Mouse (Mus musculus): ENCODE results near the gene Ywhae. TPM values are rescaled to one million over a fixed set of nuclear protein-coding genes. Genes with fewer than 3 reads are reported as not detected.
A peak's percentile ranks its signal among the peaks of the same experiment; 100 is the strongest.
"Not testable (repeated sequence)": the region's sequence is repeated elsewhere in the genome, so short reads cannot be mapped to it uniquely, and the experiment has no call there.

Ywhae gene
- polyA plus RNA-seq (2016; fragmentation: Nextera tagmentation; extraction: Ambion mirVana) = 405 and 415 TPM in 2 replicates

DNA sequence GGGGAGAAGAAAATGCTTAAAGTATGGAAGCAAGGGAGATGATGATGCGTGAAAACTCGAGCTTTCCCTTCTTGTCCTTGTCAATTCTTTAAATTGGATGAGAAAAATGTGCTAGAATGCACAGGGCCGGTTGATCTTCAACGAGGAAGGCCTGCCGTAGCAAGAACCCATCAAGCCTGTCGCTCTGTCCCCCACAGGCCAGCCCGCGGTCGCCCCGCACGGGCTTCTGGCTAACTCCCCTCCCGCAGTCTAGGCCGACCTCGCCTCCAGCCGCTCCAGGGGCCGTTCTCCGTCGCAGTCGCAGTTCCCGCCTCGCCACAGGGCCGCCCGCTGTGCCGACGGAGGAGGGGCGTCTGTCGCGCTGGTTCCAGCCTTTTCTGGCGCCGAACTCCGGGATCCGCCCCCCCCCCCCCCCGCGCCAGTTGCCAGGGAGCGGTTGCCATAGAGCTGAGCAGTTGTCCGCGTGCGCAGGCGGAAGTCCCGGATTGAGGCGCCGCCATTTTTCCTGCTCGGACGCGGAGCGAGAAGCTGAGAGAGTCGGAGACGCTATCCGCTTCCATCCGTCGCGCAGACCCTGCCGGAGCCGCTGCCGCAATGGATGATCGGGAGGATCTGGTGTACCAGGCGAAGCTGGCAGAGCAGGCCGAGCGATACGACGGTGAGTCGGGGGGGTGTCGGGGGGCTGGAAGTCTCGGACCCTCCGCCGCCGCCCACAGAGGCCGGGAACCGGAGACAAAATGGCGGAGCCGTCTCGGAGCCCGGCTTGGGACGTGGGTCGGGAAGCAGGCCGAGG is at the start of gene Ywhae:
Gene Ywhae, plus strand, starts transcription at position 436 of the 793 bp plus-strand sequence.
- H3K27me3 ChIP-seq (replicated peaks) = no peaks in the 10 kb centered on the region
- peak within 1 kb of the TSS; percentile 91 for H3K4me3 ChIP-seq
- H3K9ac ChIP-seq = peak within 1 kb of the TSS; percentile 87
- H3K36me3 ChIP-seq = peaks cover 16% of the 10 kb centered on the region
- H3K9me3 ChIP-seq (replicated peaks) = no peaks in the 10 kb centered on the region
- WGBS (ENCODE audit: insufficient replicate concordance) = under 1% methylated on average over 76 of the region's 76 CpGs
- H3K27ac ChIP-seq = peak within 1 kb of the TSS; percentile 90
- ATAC-seq = peak; percentile 93
- H3K4me2 ChIP-seq = peak within 1 kb of the TSS; percentile 95
- H3K4me1 ChIP-seq = peaks cover 53% of the 10 kb centered on the region

DNA sequence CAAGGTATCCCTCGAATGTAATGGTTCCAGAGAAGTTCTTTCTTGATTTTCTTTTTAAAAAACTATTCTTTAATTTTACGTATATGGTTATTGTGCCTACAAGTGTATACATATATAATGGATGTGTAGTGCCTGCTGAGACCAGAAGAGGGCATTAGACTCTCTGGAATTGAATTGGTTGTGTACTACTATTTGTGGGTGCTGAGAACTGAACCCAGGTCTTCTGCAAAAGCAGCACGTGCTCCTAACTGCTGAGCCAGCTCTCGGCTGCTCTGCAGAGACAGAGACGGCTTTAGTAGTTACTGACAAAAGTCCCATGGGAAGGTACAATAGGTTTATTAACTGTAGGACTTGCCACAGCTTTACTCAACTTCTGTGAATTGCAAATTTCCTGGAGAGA is 48.2 kb upstream of the Ywhae start:
- Histone ChIP-seq H3K27me3 (replicated peaks) (no peaks in the 10 kb centered on the region), H3K9ac (no peak overlapping the region), H3K9me3 (replicated peaks) (no peaks in the 10 kb centered on the region), H3K36me3 (peaks cover 60% of the 10 kb centered on the region), H3K4me1 (peaks cover 50% of the 10 kb centered on the region), H3K4me2 (no peak overlapping the region), H3K4me3 (no peak overlapping the region), H3K27ac (no peak overlapping the region)
- WGBS (ENCODE audit: insufficient replicate concordance) = 87% methylated on average over 5 of the region's 5 CpGs
- ATAC-seq = no peak

- no peak overlapping the region for H3K4me2 ChIP-seq
- H3K9me3 ChIP-seq (replicated peaks) = no peaks in the 10 kb centered on the region
- H3K36me3 ChIP-seq = peaks cover 64% of the 10 kb centered on the region
- H3K9ac ChIP-seq = no peak overlapping the region
- peaks cover 50% of the 10 kb centered on the region for H3K4me1 ChIP-seq
- ATAC-seq = no peak
- H3K4me3 ChIP-seq = no peak overlapping the region
- WGBS (ENCODE audit: insufficient replicate concordance) = 83% methylated on average over 2 of the region's 2 CpGs
- no peaks in the 10 kb centered on the region for H3K27me3 ChIP-seq (replicated peaks)
- no peak overlapping the region for H3K27ac ChIP-seq
Observed at GRCm38 (mm10) chr11:75684956-75685355, 47.7 kb upstream of the Ywhae start.

DNA sequence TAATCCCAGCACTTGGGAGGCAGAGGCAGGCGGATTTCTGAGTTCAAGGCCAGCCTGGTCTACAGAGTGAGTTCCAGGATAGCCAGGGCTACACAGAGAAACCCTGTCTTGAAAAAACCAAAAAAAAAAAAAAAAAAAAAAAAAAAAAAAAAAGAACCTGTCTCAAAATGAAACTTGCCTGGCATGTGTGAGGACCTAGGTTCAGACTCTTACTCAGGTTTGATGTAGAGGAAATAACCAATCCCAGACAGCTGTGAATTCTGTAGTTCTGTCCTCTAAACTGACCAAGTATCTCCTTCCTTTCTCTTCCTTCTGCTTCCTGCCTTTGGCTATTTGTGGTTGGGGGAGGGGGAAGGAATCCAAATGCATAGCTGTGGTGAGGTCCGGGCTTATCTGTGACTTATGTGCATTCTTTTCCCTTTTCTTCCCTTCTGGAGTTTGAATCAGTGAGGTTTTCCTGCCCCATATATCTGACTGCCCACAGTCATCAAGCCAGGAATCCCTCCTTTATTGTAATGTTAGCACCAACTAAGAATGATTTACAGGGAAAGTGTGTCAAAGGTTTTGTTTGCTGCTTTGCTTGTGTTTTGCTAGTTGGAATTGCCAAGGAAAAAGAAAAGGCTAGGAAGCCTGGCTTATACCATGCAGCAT is 45.2 kb upstream of the Ywhae start:
- Histone ChIP-seq H3K4me2 (no peak overlapping the region), H3K9me3 (replicated peaks) (no peaks in the 10 kb centered on the region), H3K4me1 (peaks cover 27% of the 10 kb centered on the region), H3K9ac (no peak overlapping the region), H3K36me3 (peaks cover 73% of the 10 kb centered on the region), H3K4me3 (no peak overlapping the region), H3K27me3 (replicated peaks) (no peaks in the 10 kb centered on the region), H3K27ac (no peak overlapping the region)
- 44% methylated on average over 2 of the region's 2 CpGs for WGBS (ENCODE audit: insufficient replicate concordance)
- no peak for ATAC-seq

- H3K4me1 ChIP-seq = peaks cover 23% of the 10 kb centered on the region
- H3K27ac ChIP-seq = no peak overlapping the region
- no peak for ATAC-seq
- H3K36me3 ChIP-seq = peaks cover 73% of the 10 kb centered on the region
- no peak overlapping the region for H3K4me3 ChIP-seq
- H3K9ac ChIP-seq = no peak overlapping the region
- H3K9me3 ChIP-seq (replicated peaks) = no peaks in the 10 kb centered on the region
- H3K4me2 ChIP-seq = no peak overlapping the region
- no peaks in the 10 kb centered on the region for H3K27me3 ChIP-seq (replicated peaks)
- WGBS (ENCODE audit: insufficient replicate concordance) = 69% methylated on average over 2 of the region's 2 CpGs
Observed at GRCm38 (mm10) chr11:75688132-75688531, 44.5 kb upstream of the Ywhae start.

GRCm38 (mm10) chr11:75689977-75690376 is 42.7 kb upstream of the Ywhae start:
- no peak overlapping the region for H3K4me3 ChIP-seq
- no peak overlapping the region for H3K9ac ChIP-seq
- H3K27me3 ChIP-seq (replicated peaks) = no peaks in the 10 kb centered on the region
- H3K36me3 ChIP-seq = peaks cover 73% of the 10 kb centered on the region
- peaks cover 17% of the 10 kb centered on the region for H3K4me1 ChIP-seq
- H3K27ac ChIP-seq = no peak overlapping the region
- H3K4me2 ChIP-seq = no peak overlapping the region
- WGBS (ENCODE audit: insufficient replicate concordance) = 63% methylated on average over 1 of the region's 1 CpGs
- H3K9me3 ChIP-seq (replicated peaks) = no peaks in the 10 kb centered on the region
- ATAC-seq = no peak

GRCm38 (mm10) chr11:75691047-75691446 is 41.6 kb upstream of the Ywhae start:
- peaks cover 11% of the 10 kb centered on the region for H3K4me1 ChIP-seq
- H3K4me2 ChIP-seq = no peak overlapping the region
- ATAC-seq = no peak
- H3K9ac ChIP-seq = no peak overlapping the region
- no peaks in the 10 kb centered on the region for H3K9me3 ChIP-seq (replicated peaks)
- no peak overlapping the region for H3K27ac ChIP-seq
- H3K36me3 ChIP-seq = peaks cover 78% of the 10 kb centered on the region
- no peak overlapping the region for H3K4me3 ChIP-seq
- no peaks in the 10 kb centered on the region for H3K27me3 ChIP-seq (replicated peaks)

GRCm38 (mm10) chr11:75693570-75693969 is 39.1 kb upstream of the Ywhae start:
- Histone ChIP-seq H3K4me2 (no peak overlapping the region), H3K9me3 (replicated peaks) (no peaks in the 10 kb centered on the region), H3K4me3 (no peak overlapping the region), H3K27ac (no peak overlapping the region), H3K4me1 (no peaks in the 10 kb centered on the region), H3K36me3 (peaks cover 94% of the 10 kb centered on the region), H3K9ac (no peak overlapping the region), H3K27me3 (replicated peaks) (no peaks in the 10 kb centered on the region)
- ATAC-seq = no peak
- WGBS (ENCODE audit: insufficient replicate concordance) = 92% methylated on average over 5 of the region's 5 CpGs

GRCm38 (mm10) chr11:75697464-75697863 is 35.2 kb upstream of the Ywhae start:
- 91% methylated on average over 3 of the region's 3 CpGs for WGBS (ENCODE audit: insufficient replicate concordance)
- H3K36me3 ChIP-seq = peaks cover 97% of the 10 kb centered on the region
- H3K27ac ChIP-seq; ATAC-seq; H3K9me3 ChIP-seq (replicated peaks); H3K4me1 ChIP-seq; H3K4me2 ChIP-seq; H3K27me3 ChIP-seq (replicated peaks); H3K4me3 ChIP-seq; H3K9ac ChIP-seq: not testable (repeated sequence)

DNA sequence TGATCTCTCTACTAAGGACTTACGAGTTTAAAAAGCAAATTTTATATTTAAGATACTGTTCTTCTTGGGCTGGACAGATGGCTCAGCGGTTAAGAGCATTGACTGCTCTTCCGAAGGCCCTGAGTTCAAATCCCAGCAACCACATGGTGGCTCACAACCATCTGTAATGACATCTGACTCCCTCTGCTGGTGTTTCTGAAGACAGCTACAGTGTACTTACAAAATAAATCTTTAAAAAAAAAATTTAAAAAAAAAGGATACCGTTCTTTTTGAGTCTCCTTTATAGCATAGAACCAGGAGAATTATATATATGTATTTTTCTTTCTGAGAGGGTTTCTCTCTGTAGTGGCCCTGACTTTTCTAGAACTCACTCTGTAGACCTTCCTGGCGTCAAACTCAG is 32.1 kb upstream of the Ywhae start:
- Histone ChIP-seq H3K36me3 (peaks cover 98% of the 10 kb centered on the region), H3K27ac (no peak overlapping the region), H3K9ac (no peak overlapping the region), H3K4me2 (no peak overlapping the region), H3K27me3 (replicated peaks) (no peaks in the 10 kb centered on the region), H3K4me1 (no peaks in the 10 kb centered on the region), H3K4me3 (no peak overlapping the region), H3K9me3 (replicated peaks) (no peaks in the 10 kb centered on the region)
- 88% methylated on average over 5 of the region's 5 CpGs for WGBS (ENCODE audit: insufficient replicate concordance)
- ATAC-seq = no peak

GRCm38 (mm10) chr11:75702761-75703160 is 29.9 kb upstream of the Ywhae start:
- Histone ChIP-seq H3K4me1 (no peaks in the 10 kb centered on the region), H3K4me2 (no peak overlapping the region), H3K27ac (no peak overlapping the region), H3K27me3 (replicated peaks) (no peaks in the 10 kb centered on the region), H3K36me3 (peaks cover 94% of the 10 kb centered on the region), H3K9ac (no peak overlapping the region), H3K4me3 (no peak overlapping the region), H3K9me3 (replicated peaks) (no peaks in the 10 kb centered on the region)
- WGBS (ENCODE audit: insufficient replicate concordance) = 85% methylated on average over 6 of the region's 6 CpGs
- no peak for ATAC-seq

GRCm38 (mm10) chr11:75703748-75704147 is 28.9 kb upstream of the Ywhae start:
- 89% methylated on average over 2 of the region's 2 CpGs for WGBS (ENCODE audit: insufficient replicate concordance)
- H3K27me3 ChIP-seq (replicated peaks) = no peaks in the 10 kb centered on the region

More at GRCm38 (mm10) chr11:75703748-75704147, 28.9 kb upstream of the Ywhae start:
- Histone ChIP-seq H3K9ac (no peak overlapping the region), H3K4me2 (no peak overlapping the region), H3K27ac (no peak overlapping the region), H3K4me3 (no peak overlapping the region), H3K36me3 (peaks cover 87% of the 10 kb centered on the region), H3K4me1 (no peaks in the 10 kb centered on the region), H3K9me3 (replicated peaks) (no peaks in the 10 kb centered on the region)
- no peak for ATAC-seq
